Mouse (Mus musculus) cortical plate, adult 2 months (tissue): ENCODE measurements around the gene Scrn1.

Experiments
- CTCF ChIP-seq: fragments of 200-500 bp; IDR thresholded peaks from 2 replicates; pipeline ENCODE4 v1.5.1; 2011; ENCODE audit warnings: mild to moderate bottlenecking, control low read depth, low read length; ENCODE audit not compliant: insufficient read depth; ENCODE audit errors: extremely low read depth
- POLR2A ChIP-seq: fragments of 200-500 bp; IDR thresholded peaks from 2 replicates; pipeline ENCODE4 v1.6.1; 2011; ENCODE audit warnings: mild to moderate bottlenecking, low read length, control low read depth; ENCODE audit not compliant: insufficient read depth; ENCODE audit errors: extremely low read depth

DNA sequence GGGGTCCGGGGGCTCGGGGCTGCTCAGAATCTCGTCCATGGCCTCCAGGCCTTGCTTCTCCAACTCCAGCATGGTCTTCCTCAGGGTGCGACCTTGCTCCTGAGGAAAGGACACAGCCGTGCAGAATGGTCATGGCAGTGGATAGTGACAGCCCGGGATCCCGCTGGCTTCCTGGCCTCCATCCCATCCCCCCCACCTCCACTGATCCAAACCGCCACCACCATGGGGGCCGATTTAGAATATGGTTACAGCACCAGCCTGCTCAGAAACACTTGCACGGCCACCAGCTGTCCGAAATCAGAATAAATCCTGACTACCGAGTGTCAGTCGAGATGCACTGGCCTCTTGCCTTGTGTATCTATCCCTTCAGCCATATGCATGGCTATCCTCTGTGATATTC is 57.0 kb downstream of the Scrn1 start:
- TF ChIP-seq POLR2A: no peak
- no peak for TF ChIP-seq CTCF
